Mouse (Mus musculus): ENCODE results near the gene H2afy. TPM values are rescaled to one million over a fixed set of nuclear protein-coding genes. Genes with fewer than 3 reads are reported as not detected.
A peak's percentile ranks its signal among the peaks of the same experiment; 100 is the strongest.

The H2afy gene
- polyA plus RNA-seq, 1 experiment from 2014 or later: 440 TPM

- Histone ChIP-seq H3K27me3 (ENCODE audit: control insufficient read depth, insufficient read depth, low read length) (no peaks in the 10 kb centered on the region), H3K36me3 (ENCODE audit: control insufficient read depth, insufficient read depth, low read length) (peaks cover 76% of the 10 kb centered on the region), H3K27ac (ENCODE audit: low read depth, low read length) (no peak overlapping the region), H3K9ac (ENCODE audit: low read depth, low read length) (no peak overlapping the region), H3K4me1 (ENCODE audit: control insufficient read depth, insufficient read depth, low read length) (peaks cover 6% of the 10 kb centered on the region), H3K4me2 (replicated peaks; ENCODE audit: low read depth, low read length) (no peak overlapping the region), H3K9me3 (ENCODE audit: control insufficient read depth, low read length) (no peaks in the 10 kb centered on the region), H3K4me3 (ENCODE audit: low read length) (no peak overlapping the region)
- WGBS: 91% methylated on average over 5 of the region's 5 CpGs
- ATAC-seq (ENCODE audit: low FRiP score, low TSS enrichment): no peak
These were observed 13.1 kb downstream of the H2afy start for GRCm38 (mm10) chr13:56123075-56123474.

GRCm38 (mm10) chr13:56117991-56118765 lies 18.0 kb downstream of the H2afy start:
- ATAC-seq (ENCODE audit: low FRiP score, low TSS enrichment): no peak
- Histone ChIP-seq H3K4me3 (ENCODE audit: low read length) (no peak overlapping the region), H3K9me3 (ENCODE audit: control insufficient read depth, low read length) (no peaks in the 10 kb centered on the region), H3K4me2 (replicated peaks; ENCODE audit: low read depth, low read length) (no peak overlapping the region), H3K4me1 (ENCODE audit: control insufficient read depth, insufficient read depth, low read length) (peaks cover 42% of the 10 kb centered on the region), H3K9ac (ENCODE audit: low read depth, low read length) (no peak overlapping the region), H3K36me3 (ENCODE audit: control insufficient read depth, insufficient read depth, low read length) (peaks cover 38% of the 10 kb centered on the region), H3K27me3 (ENCODE audit: control insufficient read depth, insufficient read depth, low read length) (no peaks in the 10 kb centered on the region), H3K27ac (ENCODE audit: low read depth, low read length) (no peak overlapping the region)
- 48% methylated on average over 9 of the region's 9 CpGs for WGBS

DNA sequence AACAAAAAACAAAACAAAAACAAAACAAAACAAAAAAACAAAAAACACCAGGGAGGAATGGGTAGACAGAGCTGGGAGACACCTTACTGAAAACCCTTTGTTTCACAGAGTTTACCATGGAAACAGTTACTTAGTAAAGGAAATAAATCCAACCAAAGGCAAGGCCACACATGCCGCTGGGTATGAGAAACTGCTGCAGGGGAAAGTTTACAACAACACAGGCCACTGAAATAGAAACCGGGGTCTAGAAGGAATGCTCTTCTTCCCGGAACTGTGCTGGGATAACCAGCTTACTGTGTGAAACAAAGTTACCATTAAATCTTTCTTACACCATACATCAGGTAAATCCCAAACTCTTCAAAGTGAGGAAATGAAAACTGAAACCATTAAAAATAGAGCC lies 20.3 kb downstream of the H2afy start:
- no peaks in the 10 kb centered on the region for H3K9me3 ChIP-seq (ENCODE audit: control insufficient read depth, low read length)
- H3K4me3 ChIP-seq (ENCODE audit: low read length): no peak overlapping the region
- H3K27ac ChIP-seq (ENCODE audit: low read depth, low read length): peak overlapping the region; percentile 56; the same call in 1 of the 2 replicates
- ATAC-seq (ENCODE audit: low FRiP score, low TSS enrichment): no peak
- H3K27me3 ChIP-seq (ENCODE audit: control insufficient read depth, insufficient read depth, low read length): no peaks in the 10 kb centered on the region
- H3K9ac ChIP-seq (ENCODE audit: low read depth, low read length): no peak overlapping the region
- peaks cover 33% of the 10 kb centered on the region for H3K36me3 ChIP-seq (ENCODE audit: control insufficient read depth, insufficient read depth, low read length)
- H3K4me2 ChIP-seq (replicated peaks; ENCODE audit: low read depth, low read length): no peak overlapping the region
- H3K4me1 ChIP-seq (ENCODE audit: control insufficient read depth, insufficient read depth, low read length): peaks cover 64% of the 10 kb centered on the region
- WGBS: 11% methylated on average over 3 of the region's 3 CpGs

DNA sequence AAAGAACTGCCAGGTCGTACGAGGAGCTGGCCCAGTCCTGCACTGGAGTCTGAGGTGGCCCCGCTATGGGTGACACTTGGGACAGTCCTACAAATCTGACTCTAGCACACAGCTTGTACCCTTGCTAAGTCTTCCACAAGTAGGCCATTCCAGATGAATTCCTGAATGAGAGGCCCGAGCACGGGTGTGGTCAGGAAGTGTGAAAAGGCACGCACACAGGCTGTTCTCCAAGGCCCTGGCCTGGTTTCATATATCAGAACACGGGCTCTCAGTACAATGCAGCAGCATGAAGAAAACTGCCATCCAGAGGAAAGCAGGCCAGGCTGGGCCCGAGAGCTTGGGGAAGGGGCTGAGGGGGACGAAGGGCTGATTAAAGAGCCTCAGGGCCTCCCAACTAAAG lies 20.8 kb downstream of the H2afy start:
- no peaks in the 10 kb centered on the region for H3K9me3 ChIP-seq (ENCODE audit: control insufficient read depth, low read length)
- no peak overlapping the region for H3K4me3 ChIP-seq (ENCODE audit: low read length)
- peak; percentile 28; the same call in 1 of the 2 replicates for ATAC-seq (ENCODE audit: low FRiP score, low TSS enrichment)
- no peaks in the 10 kb centered on the region for H3K27me3 ChIP-seq (ENCODE audit: control insufficient read depth, insufficient read depth, low read length)
- H3K27ac ChIP-seq (ENCODE audit: low read depth, low read length): peak overlapping the region; percentile 56; the same call in 1 of the 2 replicates
- 34% methylated on average over 9 of the region's 9 CpGs for WGBS
- no peak overlapping the region for H3K9ac ChIP-seq (ENCODE audit: low read depth, low read length)
- no peak overlapping the region for H3K4me2 ChIP-seq (replicated peaks; ENCODE audit: low read depth, low read length)
- peaks cover 33% of the 10 kb centered on the region for H3K36me3 ChIP-seq (ENCODE audit: control insufficient read depth, insufficient read depth, low read length)
- peaks cover 70% of the 10 kb centered on the region for H3K4me1 ChIP-seq (ENCODE audit: control insufficient read depth, insufficient read depth, low read length)

GRCm38 (mm10) chr13:56113431-56114248 lies 22.5 kb downstream of the H2afy start:
- Histone ChIP-seq H3K27me3 (ENCODE audit: control insufficient read depth, insufficient read depth, low read length) (no peaks in the 10 kb centered on the region), H3K36me3 (ENCODE audit: control insufficient read depth, insufficient read depth, low read length) (peaks cover 16% of the 10 kb centered on the region; the same call in 1 of the 2 replicates), H3K9me3 (ENCODE audit: control insufficient read depth, low read length) (no peaks in the 10 kb centered on the region), H3K4me2 (replicated peaks; ENCODE audit: low read depth, low read length) (no peak overlapping the region), H3K9ac (ENCODE audit: low read depth, low read length) (no peak overlapping the region), H3K27ac (ENCODE audit: low read depth, low read length) (no peak overlapping the region; the same call in 1 of the 2 replicates), H3K4me3 (ENCODE audit: low read length) (no peak overlapping the region), H3K4me1 (ENCODE audit: control insufficient read depth, insufficient read depth, low read length) (peaks cover 86% of the 10 kb centered on the region)
- 60% methylated on average over 19 of the region's 19 CpGs for WGBS
- ATAC-seq (ENCODE audit: low FRiP score, low TSS enrichment): no peak; the same call in 1 of the 2 replicates

DNA sequence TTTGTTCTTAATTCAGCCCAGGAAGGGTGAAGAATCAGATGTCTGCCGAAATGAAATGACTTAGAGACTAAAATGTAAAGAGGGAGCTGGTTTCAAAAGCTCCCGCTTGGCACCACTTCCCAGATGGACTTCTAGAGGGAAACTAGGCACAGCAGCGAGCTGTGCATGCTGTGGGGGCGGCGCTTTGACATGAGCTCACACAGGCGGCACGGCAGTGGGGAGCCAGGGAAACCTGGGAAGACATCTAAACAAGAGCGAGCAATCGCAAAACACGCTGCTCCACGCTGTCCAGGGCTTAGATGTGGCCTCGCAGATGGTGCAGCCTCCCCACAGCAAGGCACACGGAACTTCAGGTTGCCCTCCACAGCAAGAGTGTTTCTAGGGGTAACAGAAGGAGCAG lies 23.2 kb downstream of the H2afy start:
- Histone ChIP-seq H3K9ac (ENCODE audit: low read depth, low read length) (no peak overlapping the region), H3K27me3 (ENCODE audit: control insufficient read depth, insufficient read depth, low read length) (no peaks in the 10 kb centered on the region), H3K4me3 (ENCODE audit: low read length) (no peak overlapping the region), H3K27ac (ENCODE audit: low read depth, low read length) (peak overlapping the region; percentile 24; the same call in 1 of the 2 replicates), H3K4me1 (ENCODE audit: control insufficient read depth, insufficient read depth, low read length) (peaks cover 86% of the 10 kb centered on the region), H3K36me3 (ENCODE audit: control insufficient read depth, insufficient read depth, low read length) (peaks cover 15% of the 10 kb centered on the region; the same call in 1 of the 2 replicates), H3K9me3 (ENCODE audit: control insufficient read depth, low read length) (no peaks in the 10 kb centered on the region), H3K4me2 (replicated peaks; ENCODE audit: low read depth, low read length) (no peak overlapping the region)
- ATAC-seq (ENCODE audit: low FRiP score, low TSS enrichment): no peak
- 33% methylated on average over 13 of the region's 13 CpGs for WGBS

DNA sequence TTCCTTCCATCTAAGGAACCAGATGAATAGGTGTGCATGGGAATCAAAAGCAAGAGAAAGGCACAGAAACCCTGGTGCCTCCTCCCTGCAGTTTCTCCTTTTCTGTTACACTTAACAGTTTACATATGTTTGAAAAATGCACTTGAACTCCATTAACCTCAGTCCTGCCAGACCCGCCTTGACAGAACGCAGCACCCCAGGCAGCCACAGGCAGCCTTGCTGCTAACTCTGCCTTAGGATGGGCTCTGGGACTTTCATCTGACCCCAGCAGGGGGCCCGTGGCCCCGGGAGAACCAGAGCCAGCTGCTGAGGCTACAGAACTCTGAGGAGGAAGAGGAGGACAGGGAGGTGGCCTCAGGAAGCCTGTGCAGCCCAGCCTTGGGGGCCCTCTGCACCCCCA lies 23.7 kb downstream of the H2afy start:
- Histone ChIP-seq H3K27ac (ENCODE audit: low read depth, low read length) (no peak overlapping the region; the same call in 1 of the 2 replicates), H3K36me3 (ENCODE audit: control insufficient read depth, insufficient read depth, low read length) (peaks cover 11% of the 10 kb centered on the region; the same call in 1 of the 2 replicates), H3K4me1 (ENCODE audit: control insufficient read depth, insufficient read depth, low read length) (peaks cover 81% of the 10 kb centered on the region), H3K27me3 (ENCODE audit: control insufficient read depth, insufficient read depth, low read length) (no peaks in the 10 kb centered on the region), H3K4me2 (replicated peaks; ENCODE audit: low read depth, low read length) (peak overlapping the region; percentile 12; the same call in 1 of the 2 replicates), H3K4me3 (ENCODE audit: low read length) (no peak overlapping the region), H3K9ac (ENCODE audit: low read depth, low read length) (no peak overlapping the region), H3K9me3 (ENCODE audit: control insufficient read depth, low read length) (no peaks in the 10 kb centered on the region)
- ATAC-seq (ENCODE audit: low FRiP score, low TSS enrichment): 0 out of 2 replicates have a peak, but pooled peaks have one; percentile 21
- WGBS: 26% methylated on average over 4 of the region's 4 CpGs

DNA sequence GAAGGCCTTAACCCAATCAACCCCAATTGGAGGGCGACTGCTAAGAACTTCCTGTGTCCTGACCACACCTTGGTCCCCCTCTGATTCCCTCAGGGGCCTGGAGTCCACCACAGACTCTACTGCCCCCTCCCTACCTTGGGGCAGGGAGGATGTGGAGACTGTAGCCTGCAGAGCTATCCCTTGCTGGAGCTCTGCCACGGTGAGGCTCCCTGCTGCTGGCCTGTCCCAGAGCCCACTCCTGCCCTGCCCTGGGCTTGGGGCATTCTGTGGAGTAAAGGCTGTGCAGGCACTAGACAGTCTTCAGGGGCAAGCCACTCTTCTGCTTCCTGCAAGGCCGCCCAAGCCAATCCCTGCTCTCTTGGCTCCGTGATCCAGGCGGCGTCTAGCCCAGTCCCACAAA lies 24.6 kb downstream of the H2afy start:
- ATAC-seq (ENCODE audit: low FRiP score, low TSS enrichment): no peak
- peaks cover 78% of the 10 kb centered on the region for H3K4me1 ChIP-seq (ENCODE audit: control insufficient read depth, insufficient read depth, low read length)

More for the DNA sequence above, 24.6 kb downstream of the H2afy start:
- Histone ChIP-seq H3K4me3 (ENCODE audit: low read length) (no peak overlapping the region), H3K9me3 (ENCODE audit: control insufficient read depth, low read length) (no peaks in the 10 kb centered on the region), H3K4me2 (replicated peaks; ENCODE audit: low read depth, low read length) (no peak overlapping the region), H3K36me3 (ENCODE audit: control insufficient read depth, insufficient read depth, low read length) (peaks cover 11% of the 10 kb centered on the region; the same call in 1 of the 2 replicates), H3K27ac (ENCODE audit: low read depth, low read length) (0 out of 2 replicates have a peak overlapping the region, but pooled peaks have one; percentile 32), H3K27me3 (ENCODE audit: control insufficient read depth, insufficient read depth, low read length) (no peaks in the 10 kb centered on the region), H3K9ac (ENCODE audit: low read depth, low read length) (no peak overlapping the region)
- WGBS: 60% methylated on average over 6 of the region's 6 CpGs

All from kidney, embryonic 14.5 days (tissue).